Mouse (Mus musculus) adrenal gland, postnatal 10 days (tissue): ENCODE measurements around the gene Arhgef17. TPM values are rescaled to one million over a fixed set of nuclear protein-coding genes. Genes with fewer than 3 reads are reported as not detected.

ENCODE experiments used
- DNase-seq: peaks from one replicate; pipeline ENCODE4 v3.0.0; 2021; ENCODE audit warnings: mixed read lengths
- total RNA-seq, 2 experiments: library from RNA; stranded (reverse); gene quantifications; 2 replicates each; pipeline ENCODE4 v1.2.3; 2021

Gene Arhgef17
- total RNA-seq, 2 experiments from 2014 or later = 35.2 to 43.2 TPM

DNA sequence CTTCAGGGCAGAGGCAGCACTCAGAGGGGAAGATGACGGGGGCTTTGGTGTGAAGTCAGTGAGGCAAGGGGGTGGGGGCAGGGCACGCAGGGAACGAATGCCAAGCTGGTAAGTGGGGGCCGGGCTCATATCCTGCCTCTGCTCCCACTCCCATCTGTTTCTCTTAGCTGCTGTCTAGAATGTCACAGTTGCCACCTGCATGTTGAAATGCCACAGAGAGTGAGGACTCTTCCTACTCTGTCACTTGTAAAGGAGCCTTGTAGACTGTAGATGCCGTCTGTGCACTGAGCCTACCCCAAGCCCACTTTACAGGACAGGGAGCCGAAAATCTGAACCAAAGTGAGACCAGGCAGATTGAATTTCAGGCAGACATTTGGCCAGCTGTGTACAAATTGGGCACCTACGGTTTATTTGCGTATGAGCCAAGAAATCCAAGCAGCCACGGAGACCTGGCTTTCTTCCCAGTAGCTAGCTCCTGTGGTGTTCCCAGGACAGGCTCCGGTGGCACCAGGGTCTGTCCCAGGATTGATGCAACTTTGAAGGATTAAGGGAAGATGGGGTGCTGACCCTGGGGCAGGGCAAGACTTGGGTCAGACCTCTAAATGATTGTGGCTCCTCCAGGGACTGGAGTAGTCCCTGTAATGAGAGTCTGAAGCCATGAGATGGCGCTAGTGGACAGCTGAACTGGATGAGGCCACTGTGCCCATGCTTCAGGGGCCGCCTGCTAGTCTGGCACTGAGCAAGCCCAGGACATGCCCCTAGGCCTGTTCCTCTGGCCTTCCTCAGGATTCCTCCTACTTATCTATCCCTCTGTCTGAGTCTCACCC, 11.1 kb upstream of the Arhgef17 start:
- peak; percentile 77 for DNase-seq

DNA sequence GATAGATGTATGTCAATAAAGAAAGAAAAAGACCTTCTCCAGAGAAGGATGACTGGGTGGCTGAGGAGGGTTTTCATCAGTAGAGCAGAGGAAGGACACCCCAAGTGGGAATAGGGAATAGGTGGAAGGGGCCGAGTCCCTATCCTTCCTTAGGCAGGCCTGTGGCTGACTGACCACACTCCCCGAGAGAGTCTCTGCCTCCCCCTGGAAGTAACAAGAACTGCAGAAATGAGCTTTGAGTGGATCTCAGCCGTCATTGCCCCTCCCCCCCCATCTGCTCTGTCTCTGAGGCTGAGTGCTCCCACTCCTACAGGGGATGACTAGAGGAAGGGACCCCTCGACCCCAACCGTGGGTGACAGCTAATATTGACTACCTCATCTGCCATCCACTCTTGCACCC, 9.3 kb upstream of the Arhgef17 start:
- DNase-seq = no peak

DNA sequence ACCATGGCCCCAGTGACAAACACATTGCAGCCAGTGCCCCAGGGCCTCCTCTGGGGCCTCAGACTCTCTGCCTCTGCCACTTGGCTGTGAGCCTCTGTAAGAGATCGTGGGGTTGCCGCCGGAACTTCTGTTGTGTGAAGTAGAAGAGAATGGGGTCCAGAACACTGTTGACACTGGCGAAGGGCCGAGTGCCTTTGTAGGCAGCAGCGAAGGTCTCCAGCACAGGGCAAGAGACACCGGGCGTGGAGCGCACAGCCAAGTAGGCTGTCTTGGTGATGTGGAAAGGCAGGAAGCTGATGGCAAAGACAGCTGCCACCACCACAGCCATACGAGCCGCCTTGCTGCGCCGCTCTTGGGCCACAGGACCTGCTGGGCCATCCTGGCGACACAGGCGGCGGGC, 6.2 kb upstream of the Arhgef17 start:
- DNase-seq = no peak

DNA sequence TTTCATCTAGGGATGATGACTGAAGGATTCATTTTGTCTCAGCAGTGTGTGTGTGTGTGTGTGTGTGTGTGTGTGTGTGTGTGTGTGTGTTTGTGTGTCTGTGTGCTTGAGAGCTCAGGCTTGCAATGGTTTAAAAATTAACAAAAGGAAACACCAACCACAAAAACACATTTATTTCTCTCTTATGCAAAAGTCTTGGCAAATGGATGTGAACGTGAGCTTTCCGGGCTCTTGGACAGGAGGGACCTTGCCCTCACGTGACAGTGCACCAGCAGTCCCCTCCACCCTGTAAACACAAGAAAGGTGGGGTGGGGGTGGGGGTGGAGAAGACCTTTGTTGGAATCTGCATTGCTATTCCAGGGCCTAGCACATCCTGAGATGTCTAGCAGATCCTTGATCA, 5.6 kb upstream of the Arhgef17 start:
- no peak for DNase-seq

DNA sequence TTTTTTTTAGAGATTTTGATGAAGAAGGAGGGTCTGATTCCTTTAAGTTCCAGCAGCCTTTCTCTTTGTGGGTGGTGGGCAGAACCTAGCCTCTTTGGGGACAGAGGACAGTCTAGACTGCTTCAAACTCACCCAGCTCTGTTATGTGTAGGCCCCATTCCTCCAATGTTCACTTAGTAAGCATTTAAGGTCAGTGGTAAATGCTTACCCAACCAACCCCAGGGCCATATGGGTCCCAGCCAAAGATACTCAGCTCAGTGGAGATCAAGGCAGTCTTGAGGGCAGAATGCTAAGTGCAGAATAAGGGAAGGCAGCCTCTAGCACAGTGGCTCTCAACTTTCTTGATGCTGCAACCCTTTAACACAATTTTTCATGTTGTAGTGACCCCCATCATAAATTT, 1.6 kb upstream of the Arhgef17 start:
- no peak for DNase-seq

DNA sequence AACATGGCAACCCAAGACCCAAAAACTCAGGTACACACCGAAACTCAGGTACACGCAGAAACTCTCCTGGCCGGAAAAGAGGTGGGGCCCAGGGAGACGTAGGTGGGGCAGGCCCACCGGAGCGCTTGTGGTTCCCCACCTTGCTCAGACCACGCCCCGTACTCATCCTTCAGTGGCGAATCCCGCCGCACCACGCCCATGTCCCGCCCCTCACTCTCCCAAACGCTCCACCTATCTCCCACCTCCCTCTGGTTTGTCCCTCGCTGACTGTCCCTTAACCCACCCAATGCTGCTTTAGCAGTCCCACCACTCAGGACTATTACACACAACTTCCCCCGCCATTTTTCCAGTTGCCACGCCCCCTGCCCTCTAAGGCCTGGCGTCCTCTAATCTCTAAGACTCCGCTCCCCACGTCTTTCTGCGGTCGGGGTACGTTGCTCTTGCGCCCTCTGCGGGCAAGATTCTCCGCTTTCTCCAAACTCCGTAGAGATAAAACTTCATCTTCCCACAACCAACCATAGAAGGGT, 637 bp upstream of the Arhgef17 start:
- peak; percentile 89 for DNase-seq

DNA sequence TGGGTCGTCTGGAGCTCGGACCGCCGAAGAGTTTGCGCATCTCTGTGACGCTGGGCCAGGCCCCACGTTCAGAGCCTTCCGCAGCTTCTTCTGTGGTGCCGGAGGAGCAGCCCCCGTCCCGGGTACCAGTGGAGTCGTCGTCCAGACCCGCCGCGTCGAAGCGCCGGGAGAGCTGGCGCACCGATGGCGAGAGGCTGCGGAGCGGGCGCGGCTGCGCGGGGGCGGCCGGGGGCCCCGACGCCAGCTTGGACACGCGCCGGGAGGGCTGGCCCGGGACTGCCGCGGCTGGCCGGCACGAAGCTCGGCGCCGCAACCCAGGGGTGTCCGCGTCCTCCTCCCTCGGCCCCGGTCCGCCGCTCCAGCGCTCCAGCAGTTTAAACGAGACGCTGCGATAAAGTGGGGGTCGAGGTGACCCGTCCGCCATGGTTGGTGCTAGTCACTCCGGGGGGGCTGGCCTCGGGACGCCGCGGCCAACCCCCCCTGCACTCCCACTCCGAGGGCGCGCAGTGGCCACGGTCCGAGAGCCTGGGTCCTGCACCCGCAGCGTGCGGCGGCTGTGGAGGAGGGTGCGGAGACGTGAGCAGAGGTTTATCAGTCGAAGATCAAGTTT, 486 bp downstream of the Arhgef17 start:
- DNase-seq = no peak

DNA sequence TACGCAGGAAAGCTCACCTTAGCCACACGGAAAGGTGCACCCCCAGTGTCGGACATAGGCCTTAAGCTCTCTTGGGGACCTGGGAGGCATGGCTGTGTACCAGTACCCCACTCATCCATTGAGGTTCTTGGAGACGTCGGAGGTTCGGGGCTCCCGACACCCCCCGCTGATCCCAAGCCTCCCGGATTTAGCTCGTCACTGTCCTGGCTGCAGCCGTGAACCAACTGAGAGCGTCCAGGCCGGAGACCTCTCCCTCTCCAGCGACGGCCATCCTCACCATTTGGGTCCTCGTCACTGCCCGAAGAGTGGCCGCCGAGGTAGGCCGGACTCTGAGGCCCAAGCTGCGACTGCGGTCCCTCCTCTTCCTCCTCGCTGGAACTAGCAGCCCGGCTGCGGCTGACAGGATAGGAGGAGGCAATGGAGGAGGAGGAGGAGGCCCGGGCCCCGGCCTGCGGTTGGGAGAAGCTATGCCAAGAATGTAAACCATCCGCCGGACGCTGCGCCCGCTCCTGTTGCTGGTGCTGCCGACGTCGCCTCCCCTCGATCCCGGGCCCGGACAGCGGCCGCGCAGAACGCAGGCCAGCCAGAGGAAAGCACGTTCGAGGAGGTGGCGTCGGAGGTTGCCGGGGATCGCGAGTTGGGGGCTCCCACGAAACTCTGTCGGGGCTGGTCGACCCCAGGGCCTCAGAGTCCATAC, 1.1 kb downstream of the Arhgef17 start:
- DNase-seq = peak; percentile 68

DNA sequence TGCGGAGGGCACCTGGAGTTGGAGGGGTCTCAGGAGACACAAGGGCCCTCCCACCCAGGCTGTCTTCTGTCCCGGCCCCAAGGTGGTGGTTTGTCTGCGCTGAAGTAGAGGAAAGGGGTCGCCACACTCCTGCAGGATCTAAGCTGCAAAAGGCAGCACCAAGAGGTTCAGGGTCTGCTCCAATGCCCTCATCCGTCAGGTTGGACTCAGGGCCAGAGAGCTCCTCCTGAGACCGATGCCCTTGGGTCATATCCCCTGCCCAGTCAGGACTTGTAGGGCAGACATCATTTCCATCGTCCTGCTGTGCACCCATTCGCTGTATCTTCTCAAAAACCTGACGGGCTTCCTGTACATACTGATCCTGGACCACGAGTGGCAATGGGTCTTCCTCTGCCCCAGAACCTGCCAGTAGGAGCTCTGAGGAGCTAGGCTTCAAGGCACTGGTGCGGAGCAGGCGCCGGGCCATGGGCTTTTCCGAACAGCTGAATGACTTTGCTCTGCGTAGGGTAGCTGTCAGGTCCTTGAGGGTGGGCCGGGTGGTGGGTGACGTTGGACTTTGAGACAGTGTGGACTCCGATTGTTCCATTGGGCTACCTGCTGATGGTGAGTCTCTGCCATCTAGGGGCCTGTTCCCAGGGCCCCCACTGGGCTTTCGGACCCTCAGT, 2.1 kb downstream of the Arhgef17 start:
- no peak for DNase-seq

DNA sequence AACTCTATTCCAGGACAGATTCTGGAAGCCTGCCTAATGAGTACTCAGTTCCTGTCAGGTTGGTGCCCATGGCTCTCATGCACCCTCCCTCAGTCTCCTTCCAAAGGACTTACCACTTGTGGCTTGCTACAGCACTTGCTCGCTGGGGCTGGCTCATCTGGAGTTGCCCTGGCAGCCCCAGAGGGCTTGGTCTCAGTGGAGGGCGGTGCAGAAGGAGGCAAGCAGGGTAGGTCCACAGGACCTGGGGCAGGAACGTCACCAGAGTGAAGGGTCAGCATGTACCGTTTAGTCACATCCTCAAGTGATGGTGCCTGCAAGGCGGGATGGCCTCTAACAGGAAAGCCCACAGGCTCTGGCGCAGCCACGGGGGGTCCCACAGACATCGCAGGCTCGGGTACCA, 3.5 kb downstream of the Arhgef17 start:
- DNase-seq = no peak

DNA sequence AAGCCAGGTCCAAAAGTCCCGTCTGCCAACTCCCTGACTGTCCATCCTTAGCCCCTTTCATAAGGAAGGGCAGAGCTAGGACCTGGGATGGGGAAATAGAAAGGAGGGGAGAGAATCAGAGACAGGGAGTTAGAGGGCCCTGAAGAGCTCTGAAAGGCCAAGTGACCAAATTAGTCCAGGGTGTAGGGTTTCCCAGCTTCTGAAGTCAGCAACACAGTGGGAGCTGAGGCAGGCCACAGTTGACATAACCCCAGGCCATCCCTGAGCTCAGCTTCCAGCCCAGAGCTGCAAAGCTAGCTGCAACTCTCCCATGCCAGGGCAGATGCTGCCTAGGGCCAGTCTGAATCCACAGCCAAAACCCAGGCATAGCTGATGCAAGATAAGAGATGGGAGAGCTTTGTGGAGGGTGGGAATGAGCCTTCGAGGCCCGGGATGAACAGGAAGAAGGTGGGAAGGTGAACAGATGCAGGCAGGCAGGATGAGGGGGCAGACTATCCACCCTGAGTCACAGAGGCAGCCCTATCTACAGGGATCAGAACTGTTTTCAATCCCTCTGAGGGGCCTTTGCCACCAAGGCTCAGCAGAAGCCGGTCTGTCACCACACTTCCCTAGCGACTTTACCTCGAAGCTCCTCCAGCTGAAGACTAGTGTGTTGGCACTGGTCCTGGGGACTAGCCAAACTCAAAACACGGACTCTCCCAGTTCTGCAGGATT, 4.5 kb downstream of the Arhgef17 start:
- no peak for DNase-seq

DNA sequence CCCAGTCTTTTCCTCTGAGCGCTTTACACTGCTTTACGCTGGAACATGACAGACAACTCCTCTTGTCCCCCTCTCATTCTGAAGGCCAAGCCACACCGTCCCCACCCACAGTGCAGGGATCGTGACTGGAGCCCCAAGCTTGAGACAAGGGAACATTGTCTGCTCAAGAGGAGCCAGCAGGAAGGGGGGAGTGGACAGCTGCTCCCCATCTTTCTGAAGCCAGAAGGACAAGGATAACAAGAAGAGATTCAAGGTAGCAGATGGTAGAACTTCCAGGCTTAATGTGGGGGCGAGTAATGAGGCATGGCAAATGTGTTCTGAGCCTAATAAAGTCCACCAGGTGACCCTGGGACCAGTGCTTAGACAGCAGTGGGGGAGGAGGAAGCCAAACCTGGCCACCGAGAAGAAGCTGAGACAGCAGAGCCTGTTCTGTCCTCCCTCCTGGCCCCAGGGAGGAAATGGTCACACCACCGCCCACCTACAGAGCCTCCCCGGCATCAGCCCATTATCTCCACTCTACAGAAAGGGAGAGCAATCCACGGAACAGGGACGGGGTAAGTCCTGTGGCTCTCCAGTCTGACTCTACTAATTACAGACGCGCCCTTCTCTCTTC, 5.5 kb downstream of the Arhgef17 start:
- no peak for DNase-seq

DNA sequence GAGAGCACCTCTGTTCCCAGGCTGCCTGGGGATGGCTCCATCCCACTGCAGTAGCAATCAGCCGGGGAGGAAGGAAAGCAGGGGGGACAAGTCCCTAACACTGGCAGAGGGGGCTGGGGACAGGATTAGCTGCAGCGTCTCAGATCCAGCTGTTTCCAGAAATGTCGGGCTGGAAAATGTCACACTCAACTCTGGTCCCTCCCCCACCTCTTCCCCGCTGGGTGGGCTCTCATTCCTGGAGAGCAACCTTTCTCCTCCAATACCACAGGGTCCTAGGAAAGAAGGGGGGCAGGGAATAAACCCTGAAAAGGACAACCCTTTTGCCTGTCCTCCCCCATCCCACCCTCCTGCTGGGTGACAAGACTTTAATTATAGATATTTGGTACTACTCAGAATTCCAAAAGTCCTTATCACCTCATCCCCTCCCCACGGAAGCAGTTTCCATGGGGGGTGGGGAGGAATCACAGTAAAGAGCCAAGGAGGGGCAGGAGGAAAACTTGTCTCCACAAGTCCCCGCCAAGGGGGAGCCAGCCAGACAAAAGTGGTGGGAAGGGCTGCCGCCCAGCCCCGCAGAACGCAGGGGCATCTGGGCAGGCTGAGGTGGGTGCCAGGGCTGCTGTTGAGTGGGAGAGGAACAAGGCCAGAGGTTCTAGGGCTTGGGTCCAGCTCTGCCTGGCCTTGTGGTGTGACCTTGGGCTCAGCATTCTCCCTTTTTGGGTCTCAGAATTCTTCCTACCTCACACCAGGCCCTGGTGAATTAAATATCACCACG, 7.0 kb downstream of the Arhgef17 start:
- DNase-seq = peak; percentile 60

DNA sequence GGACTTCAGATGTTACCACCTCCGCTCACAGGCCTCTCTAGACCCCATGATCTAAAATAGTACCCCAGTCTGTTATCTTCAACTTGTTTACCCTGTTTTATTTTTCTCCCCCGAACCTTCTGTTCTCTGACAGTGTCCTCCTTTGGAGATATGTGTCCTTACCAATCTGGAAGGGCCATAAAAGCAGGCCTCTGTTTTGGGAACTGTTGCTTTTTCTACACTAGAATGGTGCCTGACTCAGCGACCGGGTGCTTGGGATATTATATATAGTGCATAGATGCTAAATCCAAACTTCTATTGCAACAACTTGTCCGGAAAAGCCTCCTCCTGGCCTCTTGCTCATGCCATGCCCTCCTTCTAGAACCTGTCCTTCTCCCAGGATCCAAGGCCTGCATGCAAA, 7.7 kb downstream of the Arhgef17 start:
- DNase-seq = no peak

DNA sequence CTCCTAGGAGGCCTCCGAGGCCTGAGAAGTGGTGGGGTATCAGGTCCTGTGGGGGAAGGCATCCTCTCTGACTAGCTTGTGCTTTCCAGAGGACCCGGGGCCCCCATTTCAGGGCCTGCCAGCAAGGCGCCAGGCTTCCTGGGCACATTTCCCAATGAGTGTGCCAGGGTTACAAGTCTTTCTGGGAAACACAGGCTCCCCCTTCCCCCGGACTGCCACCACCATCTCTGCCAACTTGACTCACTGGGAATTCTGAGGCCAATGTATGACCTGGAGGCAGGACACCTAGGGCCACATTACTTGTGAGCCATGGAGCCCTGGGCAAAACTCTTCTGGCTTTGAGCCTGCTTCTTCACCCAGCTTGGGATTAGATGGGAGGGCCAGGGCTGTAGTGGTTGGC, 9.0 kb downstream of the Arhgef17 start:
- peak; percentile 75 for DNase-seq

DNA sequence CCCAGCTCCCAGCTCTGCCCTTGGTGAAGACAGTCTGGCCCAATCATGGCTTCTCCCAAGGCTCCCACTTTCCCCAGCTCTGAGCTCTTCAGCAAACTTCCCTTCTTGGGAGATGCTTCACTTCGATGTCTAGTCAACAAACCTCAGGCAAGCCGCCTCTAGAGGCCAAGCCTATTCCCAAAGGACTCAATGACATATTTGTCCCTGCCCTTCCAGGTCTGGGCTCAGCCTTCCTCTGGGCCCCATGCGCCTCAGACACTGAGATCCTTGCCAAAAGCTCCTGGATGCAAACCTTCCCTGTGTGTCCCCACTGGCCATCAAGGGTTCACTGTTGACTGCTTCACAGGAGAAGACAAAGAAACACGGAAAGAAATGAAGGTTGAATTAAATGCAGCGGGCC, 10.6 kb downstream of the Arhgef17 start:
- DNase-seq = no peak

DNA sequence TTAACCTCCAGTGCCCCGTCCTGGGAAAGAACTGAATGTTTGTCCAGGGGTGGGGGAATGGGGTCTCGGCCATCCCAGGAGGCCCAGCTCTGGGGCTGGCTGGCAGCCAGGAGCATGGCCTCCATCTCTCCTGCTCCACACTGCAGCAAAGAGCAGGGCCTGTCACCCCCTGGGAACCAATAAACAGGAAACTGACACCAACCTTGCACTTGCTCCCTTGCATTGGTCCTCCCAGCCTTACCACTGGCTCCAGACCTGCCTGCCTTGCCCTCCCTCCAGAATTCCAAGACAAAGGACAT, 12.1 kb downstream of the Arhgef17 start:
- DNase-seq = no peak

DNA sequence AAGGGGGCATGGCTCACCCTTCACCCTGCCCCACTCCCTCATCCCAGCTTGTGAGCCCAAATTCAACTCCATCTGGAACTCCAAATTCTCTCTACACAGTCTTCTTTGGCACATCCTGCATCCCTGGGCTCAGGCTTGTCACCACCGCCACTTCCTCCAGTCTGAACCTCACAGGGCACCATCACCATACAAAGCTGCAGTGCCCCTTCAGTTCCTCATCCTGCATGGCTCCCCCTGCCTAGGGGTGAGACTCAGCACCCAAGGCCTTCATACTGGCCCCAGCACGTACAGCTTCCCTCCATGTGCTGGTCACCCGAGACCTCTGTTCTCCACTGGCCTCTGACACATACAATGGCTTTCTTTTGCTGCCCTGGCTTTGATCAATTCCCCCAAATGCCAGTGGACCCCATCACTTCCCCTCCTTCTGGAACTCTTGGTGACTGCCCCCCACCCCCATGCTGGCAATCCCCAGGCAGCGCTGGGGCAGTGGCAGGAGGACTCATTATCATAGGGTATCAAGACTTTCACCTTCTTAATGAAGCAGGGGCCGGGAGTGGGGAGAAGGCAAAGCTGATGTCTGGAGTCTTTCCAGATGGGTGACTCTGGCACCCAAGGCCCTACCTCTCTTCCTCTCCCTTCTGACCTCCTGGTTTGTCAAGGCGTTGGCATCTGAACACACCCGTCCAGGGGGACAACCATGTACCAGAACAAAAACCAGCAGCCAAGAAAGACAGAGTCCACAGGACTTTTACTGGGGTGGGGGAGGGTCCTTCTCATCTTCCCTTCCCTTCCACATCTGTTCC, 12.7 kb downstream of the Arhgef17 start:
- no peak for DNase-seq

DNA sequence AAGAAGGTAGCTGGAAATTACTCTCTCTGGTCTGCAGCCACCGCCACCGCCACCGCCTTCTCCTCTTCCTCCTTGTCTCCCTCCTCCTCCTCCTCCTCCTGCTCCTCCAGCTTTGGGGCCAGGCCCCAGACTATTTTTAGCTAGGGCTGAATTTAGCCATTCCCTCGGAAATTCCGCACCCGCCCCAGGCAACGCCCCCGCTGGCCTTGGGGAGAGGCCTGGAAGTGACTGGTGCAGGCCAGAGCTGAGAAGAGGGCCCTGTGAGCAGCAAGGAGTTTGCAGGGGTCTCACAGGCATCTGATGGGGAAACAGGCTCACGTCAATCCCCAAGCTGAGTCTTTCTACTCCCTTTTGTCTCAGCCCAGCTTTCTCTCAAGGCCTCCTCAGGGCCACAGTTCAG, 13.7 kb downstream of the Arhgef17 start:
- DNase-seq = peak; percentile 80

DNA sequence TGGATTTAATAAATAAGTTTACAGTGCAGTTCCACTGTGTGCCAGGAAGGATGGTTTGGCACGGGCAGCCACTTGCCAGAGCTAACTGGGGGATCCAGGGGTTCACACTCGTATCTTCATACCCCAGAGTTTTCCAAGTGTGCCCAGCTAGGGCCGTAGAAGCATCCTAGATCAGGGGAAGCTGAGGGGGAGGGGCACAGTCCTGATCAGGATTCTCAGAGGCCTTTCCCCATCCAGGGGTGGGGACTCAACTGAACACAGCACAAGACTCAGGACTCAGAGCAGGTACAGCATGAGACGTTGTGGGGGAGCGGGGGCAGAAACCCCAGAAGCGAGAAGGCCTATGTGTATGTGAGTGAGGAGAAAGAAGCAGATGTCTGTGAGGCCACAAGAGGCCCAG, 14.2 kb downstream of the Arhgef17 start:
- DNase-seq = no peak
